Mouse (Mus musculus) forebrain, embryonic 12.5 days (tissue): ENCODE results near the gene Tab3. TPM values are rescaled to one million over a fixed set of nuclear protein-coding genes. Genes with fewer than 3 reads are reported as not detected.

ENCODE experiments used
- ATAC-seq: fragments of 200-750 bp; cut with Nextera tagmentation; 2 replicates; pipeline ENCODE4 v1.8.0; 2017; ENCODE audit warnings: moderate TSS enrichment; ENCODE audit not compliant: low FRiP score
- H3K27ac ChIP-seq: fragments of 300-500 bp; sonication (generic); 2 replicates; pipeline ENCODE4 v1.5.1; 2016; ENCODE audit warnings: mild to moderate bottlenecking
- H3K27me3 ChIP-seq: fragments of 300-500 bp; sonication (generic); 2 replicates; pipeline ENCODE4 v1.6.1; 2016; ENCODE audit warnings: mild to moderate bottlenecking
- H3K36me3 ChIP-seq: fragments of 300-500 bp; sonication (generic); replicated peaks from 2 replicates; pipeline ENCODE4 v1.6.1; 2016; ENCODE audit warnings: mild to moderate bottlenecking
- H3K4me1 ChIP-seq: fragments of 300-500 bp; sonication (generic); 2 replicates; pipeline ENCODE4 v1.6.1; 2016
- H3K4me2 ChIP-seq: fragments of 300-500 bp; sonication (generic); 2 replicates; pipeline ENCODE4 v1.6.1; 2016; ENCODE audit warnings: mild to moderate bottlenecking, moderate library complexity
- H3K4me3 ChIP-seq: fragments of 300-500 bp; sonication (generic); replicated peaks from 2 replicates; pipeline ENCODE4 v1.5.1; 2016; ENCODE audit warnings: mild to moderate bottlenecking
- H3K9ac ChIP-seq: fragments of 300-500 bp; sonication (generic); 2 replicates; pipeline ENCODE4 v1.6.1; 2016; ENCODE audit warnings: mild to moderate bottlenecking
- H3K9me3 ChIP-seq: fragments of 300-500 bp; sonication (generic); 2 replicates; pipeline ENCODE4 v1.6.1; 2016
- WGBS: fragments of 180-500 bp; shearing (Covaris S2); methylation state at CpG from one replicate; pipeline ENCODE4 v1.1.7; 2016; 5-methylcytosine and 5-hydroxymethylcytosine counted together
- polyA plus RNA-seq: library from polyadenylated mRNA; unstranded; fragments of >200 nt; fragmentation: Nextera tagmentation; extraction: Ambion mirVana; gene quantifications from 2 replicates; pipeline ENCODE4 v1.2.1, GENCODE M21; 2016

The Tab3 gene
- polyA plus RNA-seq: 5.6 and 6.2 TPM in 2 replicates

- Histone ChIP-seq H3K36me3 (no peaks in the 10 kb centered on the region), H3K27me3 (no peaks in the 10 kb centered on the region), H3K9me3 (no peaks in the 10 kb centered on the region), H3K4me3 (peak within 1 kb of the TSS; percentile 64), H3K4me2 (peak within 1 kb of the TSS; percentile 52), H3K27ac (peak within 1 kb of the TSS; percentile 36; the same call in 1 of the 2 replicates), H3K9ac (peak within 1 kb of the TSS; percentile 72), H3K4me1 (0 out of 2 replicates have a peak, but pooled peaks cover 2% of the 10 kb centered on the region)
- 28% methylated on average over 33 of the region's 64 CpGs for WGBS
- peak; percentile 98 for ATAC-seq
Measured at GRCm38 (mm10) chrX:85573532-85574181, at the start of gene Tab3. Tab3 (plus strand) TSS chrX:85574022.

- H3K27ac ChIP-seq: no peak overlapping the region
- H3K27me3 ChIP-seq: no peaks in the 10 kb centered on the region
- H3K9me3 ChIP-seq: no peaks in the 10 kb centered on the region
- no peaks in the 10 kb centered on the region for H3K36me3 ChIP-seq
- ATAC-seq: no peak
- H3K4me2 ChIP-seq: no peak overlapping the region
- no peak overlapping the region for H3K9ac ChIP-seq
- H3K4me3 ChIP-seq: no peak overlapping the region
- 41% methylated on average over 1 of the region's 1 CpGs for WGBS
- no peaks in the 10 kb centered on the region for H3K4me1 ChIP-seq
Measured at GRCm38 (mm10) chrX:85525545-85525944, 48.3 kb upstream of the Tab3 start.

- no peaks in the 10 kb centered on the region for H3K27me3 ChIP-seq
- H3K9ac ChIP-seq: no peak overlapping the region
- no peaks in the 10 kb centered on the region for H3K36me3 ChIP-seq
- WGBS: 76% methylated on average over 5 of the region's 5 CpGs
- H3K4me2 ChIP-seq: no peak overlapping the region
- H3K9me3 ChIP-seq: no peaks in the 10 kb centered on the region
- no peaks in the 10 kb centered on the region for H3K4me1 ChIP-seq
- no peak overlapping the region for H3K4me3 ChIP-seq
- no peak for ATAC-seq
- no peak overlapping the region for H3K27ac ChIP-seq
Measured at GRCm38 (mm10) chrX:85526263-85527019, 47.4 kb upstream of the Tab3 start.

GRCm38 (mm10) chrX:85558931-85559330 is 14.9 kb upstream of the Tab3 start:
- no peaks in the 10 kb centered on the region for H3K36me3 ChIP-seq
- 86% methylated on average over 2 of the region's 2 CpGs for WGBS
- no peak for ATAC-seq
- H3K9me3 ChIP-seq: no peaks in the 10 kb centered on the region
- no peak overlapping the region for H3K4me2 ChIP-seq
- H3K4me1 ChIP-seq: no peaks in the 10 kb centered on the region
- no peak overlapping the region for H3K27ac ChIP-seq
- H3K4me3 ChIP-seq: no peak overlapping the region
- no peak overlapping the region for H3K9ac ChIP-seq
- no peaks in the 10 kb centered on the region for H3K27me3 ChIP-seq

- Histone ChIP-seq H3K4me2 (no peak overlapping the region), H3K9ac (no peak overlapping the region), H3K27me3 (no peaks in the 10 kb centered on the region), H3K4me3 (no peak overlapping the region), H3K9me3 (no peaks in the 10 kb centered on the region), H3K36me3 (no peaks in the 10 kb centered on the region), H3K4me1 (no peaks in the 10 kb centered on the region), H3K27ac (no peak overlapping the region)
- no peak for ATAC-seq
- WGBS: 75% methylated on average over 4 of the region's 4 CpGs
Measured at GRCm38 (mm10) chrX:85566256-85566655, 7.6 kb upstream of the Tab3 start.

- H3K9ac ChIP-seq: peak overlapping the region; percentile 72
- no peaks in the 10 kb centered on the region for H3K27me3 ChIP-seq
- no peaks in the 10 kb centered on the region for H3K36me3 ChIP-seq
- peak; percentile 75 for ATAC-seq
- peak overlapping the region; percentile 64 for H3K4me3 ChIP-seq
- H3K4me1 ChIP-seq: 0 out of 2 replicates have a peak, but pooled peaks cover 2% of the 10 kb centered on the region
- peak overlapping the region; percentile 52 for H3K4me2 ChIP-seq
- 30% methylated on average over 24 of the region's 34 CpGs for WGBS
- no peaks in the 10 kb centered on the region for H3K9me3 ChIP-seq
- H3K27ac ChIP-seq: peak overlapping the region; percentile 36; the same call in 1 of the 2 replicates
Measured at GRCm38 (mm10) chrX:85574182-85574541, 340 bp downstream of the Tab3 start.

GRCm38 (mm10) chrX:85576310-85576709 is 2.5 kb downstream of the Tab3 start:
- H3K4me3 ChIP-seq: no peak overlapping the region
- no peak for ATAC-seq
- H3K4me1 ChIP-seq: 0 out of 2 replicates have a peak, but pooled peaks cover 2% of the 10 kb centered on the region
- no peak overlapping the region for H3K4me2 ChIP-seq
- H3K27ac ChIP-seq: no peak overlapping the region
- no peaks in the 10 kb centered on the region for H3K9me3 ChIP-seq
- no peaks in the 10 kb centered on the region for H3K27me3 ChIP-seq
- no peaks in the 10 kb centered on the region for H3K36me3 ChIP-seq
- H3K9ac ChIP-seq: no peak overlapping the region
- 77% methylated on average over 6 of the region's 6 CpGs for WGBS

GRCm38 (mm10) chrX:85580768-85581167 is 6.9 kb downstream of the Tab3 start:
- 56% methylated on average over 2 of the region's 2 CpGs for WGBS
- ATAC-seq: no peak
- no peak overlapping the region for H3K27ac ChIP-seq
- no peaks in the 10 kb centered on the region for H3K27me3 ChIP-seq
- H3K9ac ChIP-seq: no peak overlapping the region
- no peak overlapping the region for H3K4me3 ChIP-seq
- H3K9me3 ChIP-seq: no peaks in the 10 kb centered on the region
- H3K36me3 ChIP-seq: no peaks in the 10 kb centered on the region
- no peak overlapping the region for H3K4me2 ChIP-seq
- no peaks in the 10 kb centered on the region for H3K4me1 ChIP-seq

GRCm38 (mm10) chrX:85582517-85582916 is 8.7 kb downstream of the Tab3 start:
- no peaks in the 10 kb centered on the region for H3K27me3 ChIP-seq
- H3K4me1 ChIP-seq: no peaks in the 10 kb centered on the region
- ATAC-seq: no peak
- no peak overlapping the region for H3K27ac ChIP-seq
- H3K9ac ChIP-seq: no peak overlapping the region
- WGBS: 88% methylated on average over 1 of the region's 1 CpGs
- H3K36me3 ChIP-seq: no peaks in the 10 kb centered on the region
- H3K4me3 ChIP-seq: no peak overlapping the region
- H3K4me2 ChIP-seq: no peak overlapping the region
- H3K9me3 ChIP-seq: no peaks in the 10 kb centered on the region

- Histone ChIP-seq H3K27ac (no peak overlapping the region), H3K9me3 (no peaks in the 10 kb centered on the region), H3K4me2 (no peak overlapping the region), H3K36me3 (no peaks in the 10 kb centered on the region), H3K9ac (no peak overlapping the region), H3K4me1 (no peaks in the 10 kb centered on the region), H3K27me3 (no peaks in the 10 kb centered on the region), H3K4me3 (no peak overlapping the region)
- ATAC-seq: no peak
Measured at GRCm38 (mm10) chrX:85585575-85585974, 11.8 kb downstream of the Tab3 start.

- H3K27ac ChIP-seq: no peak overlapping the region
- no peaks in the 10 kb centered on the region for H3K4me1 ChIP-seq
- no peak overlapping the region for H3K9ac ChIP-seq
- H3K4me2 ChIP-seq: no peak overlapping the region
- no peaks in the 10 kb centered on the region for H3K9me3 ChIP-seq
- H3K27me3 ChIP-seq: no peaks in the 10 kb centered on the region
- ATAC-seq: no peak
- no peaks in the 10 kb centered on the region; the same call in 1 of the 2 replicates for H3K36me3 ChIP-seq
- H3K4me3 ChIP-seq: no peak overlapping the region
- 90% methylated on average over 2 of the region's 2 CpGs for WGBS
Measured at GRCm38 (mm10) chrX:85614701-85615100, 40.9 kb downstream of the Tab3 start.

- H3K9me3 ChIP-seq: no peaks in the 10 kb centered on the region
- no peak overlapping the region for H3K4me2 ChIP-seq
- no peaks in the 10 kb centered on the region for H3K36me3 ChIP-seq
- H3K9ac ChIP-seq: no peak overlapping the region
- no peaks in the 10 kb centered on the region for H3K27me3 ChIP-seq
- 0 out of 2 replicates have a peak, but pooled peaks have one; percentile 36 for ATAC-seq
- no peaks in the 10 kb centered on the region for H3K4me1 ChIP-seq
- H3K4me3 ChIP-seq: no peak overlapping the region
- 44% methylated on average over 8 of the region's 8 CpGs for WGBS
- no peak overlapping the region for H3K27ac ChIP-seq
Measured at GRCm38 (mm10) chrX:85646204-85646777, 72.5 kb downstream of the Tab3 start.
